Mouse (Mus musculus) left cerebral cortex, adult 8-10 months (tissue): ENCODE measurements at regions not wholly inside any gene's neighbourhood (a gene's known extent, or its start where the extent isn't known, plus 50 kb on each side); places are given as distances from the start of the nearest gene placed in this dataset.
A peak's percentile ranks its signal among the peaks of the same experiment; 100 is the strongest.

Source experiments
- DNase-seq, 2 experiments: peaks; one replicate each; pipeline ENCODE4 v3.0.0; 2022; ENCODE audit warnings: low spot score in 2 of 2

DNA sequence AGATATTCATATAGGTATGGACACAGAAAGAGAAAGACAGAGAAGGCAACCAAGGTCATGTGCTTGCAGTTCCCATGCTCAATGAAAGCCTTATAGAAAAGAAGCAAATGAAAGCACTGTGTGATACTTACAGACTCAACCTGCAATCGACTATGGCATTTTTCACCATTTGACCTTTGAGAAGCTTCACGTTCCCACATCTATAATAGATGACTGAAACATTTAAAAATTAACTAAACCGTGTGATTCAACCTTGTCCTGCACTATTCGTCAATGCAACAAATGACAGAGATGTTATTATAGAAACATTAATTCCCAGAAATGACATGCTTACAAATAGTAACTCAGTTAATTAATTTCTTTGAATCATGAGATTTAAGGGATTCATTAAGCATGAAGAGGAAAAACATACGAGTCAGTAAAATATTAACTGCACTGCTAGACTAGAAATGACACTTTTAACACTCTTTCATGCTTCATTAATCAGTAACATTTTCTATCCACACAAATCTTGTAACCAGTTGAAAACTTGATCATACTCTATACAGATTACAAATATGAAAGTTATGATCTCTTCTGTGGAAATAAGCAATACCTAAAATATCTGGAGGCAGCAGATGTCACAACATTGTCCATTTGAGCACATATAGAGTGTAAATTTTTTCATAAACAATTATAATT, 545.2 kb upstream of the N6amt1 start:
- no peak for DNase-seq

GRCm38 (mm10) chr16:86806374-86806773, 547.6 kb upstream of the N6amt1 start:
- no peak for DNase-seq

GRCm38 (mm10) chr16:86776086-86776485, 577.9 kb upstream of the N6amt1 start:
- DNase-seq = no peak

DNA sequence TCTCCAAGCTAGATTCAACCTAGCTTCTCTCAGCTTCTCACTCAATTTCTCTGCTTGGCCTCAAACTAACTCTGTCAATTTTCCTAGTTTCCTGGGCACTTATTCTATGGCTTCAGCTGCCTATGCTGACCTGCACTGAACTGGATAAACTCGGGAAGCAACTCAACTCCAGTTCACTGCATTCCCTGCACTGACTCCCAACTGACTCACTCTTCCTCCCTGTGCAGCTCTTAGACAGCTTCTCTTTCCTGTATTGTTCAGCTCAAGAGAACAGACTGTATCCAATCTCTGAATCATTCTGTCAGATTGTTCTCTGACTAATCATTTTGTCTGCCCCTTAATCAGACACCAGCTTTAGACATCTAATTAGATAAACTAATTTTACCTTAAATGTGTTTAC, 581.4 kb upstream of the N6amt1 start:
- no peak for DNase-seq

DNA sequence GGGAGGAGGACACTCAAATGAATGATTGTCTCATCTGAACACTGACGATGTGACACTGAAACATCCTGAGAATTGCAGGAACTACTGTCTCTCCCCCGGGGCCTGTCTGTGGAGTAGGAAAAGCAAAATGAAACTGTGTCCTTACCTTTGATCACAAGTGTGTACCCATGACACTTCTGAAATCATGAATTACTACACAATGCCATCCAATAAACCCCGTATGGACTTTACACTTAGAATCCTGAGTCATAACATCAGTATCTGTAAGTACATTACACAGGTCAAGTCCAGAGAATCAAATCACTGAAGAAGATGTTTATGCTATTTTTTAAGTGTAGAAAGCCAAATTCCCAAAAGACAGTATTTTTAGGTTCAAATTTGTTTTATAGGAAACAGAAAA, 585.1 kb upstream of the N6amt1 start:
- no peak for DNase-seq

GRCm38 (mm10) chr16:86768355-86768754, 585.6 kb upstream of the N6amt1 start:
- no peak for DNase-seq

DNA sequence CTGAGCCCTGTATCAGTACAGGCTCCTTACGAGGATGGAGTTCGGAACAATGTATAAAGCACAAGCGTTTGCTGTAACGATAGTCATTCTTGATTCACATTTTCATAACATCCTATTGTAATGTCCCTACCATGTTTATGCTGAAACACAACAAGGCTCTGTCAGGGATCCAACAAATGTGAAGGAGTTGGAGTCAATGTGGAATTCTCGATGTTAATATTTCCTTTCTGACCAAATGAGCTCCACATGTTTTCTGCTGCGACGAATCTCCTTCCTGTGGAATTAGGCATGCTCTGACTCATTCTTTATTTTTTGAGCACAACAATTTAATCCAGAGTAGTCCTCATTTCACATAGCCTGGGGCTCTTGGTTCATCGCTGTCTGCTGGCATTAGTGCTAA, 588.0 kb upstream of the N6amt1 start:
- DNase-seq = no peak

DNA sequence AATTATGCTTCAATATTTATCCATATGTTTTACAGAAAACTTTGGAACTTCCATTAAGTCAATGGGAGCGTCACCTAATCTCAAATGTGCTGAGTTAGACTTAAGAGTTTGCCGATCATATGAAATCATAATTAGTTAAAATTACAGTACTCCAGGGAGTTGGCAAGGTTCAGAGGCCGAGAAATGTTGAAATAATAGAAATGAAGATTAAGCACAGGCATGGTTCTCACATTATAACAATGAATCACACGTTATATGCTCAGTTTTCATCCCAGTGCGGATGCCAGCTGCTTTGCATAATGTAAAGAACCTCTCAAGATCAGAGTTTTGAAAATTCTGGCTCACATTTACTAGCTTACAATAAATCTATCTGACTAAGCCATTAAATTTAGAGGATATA, 612.7 kb upstream of the N6amt1 start:
- no peak for DNase-seq

DNA sequence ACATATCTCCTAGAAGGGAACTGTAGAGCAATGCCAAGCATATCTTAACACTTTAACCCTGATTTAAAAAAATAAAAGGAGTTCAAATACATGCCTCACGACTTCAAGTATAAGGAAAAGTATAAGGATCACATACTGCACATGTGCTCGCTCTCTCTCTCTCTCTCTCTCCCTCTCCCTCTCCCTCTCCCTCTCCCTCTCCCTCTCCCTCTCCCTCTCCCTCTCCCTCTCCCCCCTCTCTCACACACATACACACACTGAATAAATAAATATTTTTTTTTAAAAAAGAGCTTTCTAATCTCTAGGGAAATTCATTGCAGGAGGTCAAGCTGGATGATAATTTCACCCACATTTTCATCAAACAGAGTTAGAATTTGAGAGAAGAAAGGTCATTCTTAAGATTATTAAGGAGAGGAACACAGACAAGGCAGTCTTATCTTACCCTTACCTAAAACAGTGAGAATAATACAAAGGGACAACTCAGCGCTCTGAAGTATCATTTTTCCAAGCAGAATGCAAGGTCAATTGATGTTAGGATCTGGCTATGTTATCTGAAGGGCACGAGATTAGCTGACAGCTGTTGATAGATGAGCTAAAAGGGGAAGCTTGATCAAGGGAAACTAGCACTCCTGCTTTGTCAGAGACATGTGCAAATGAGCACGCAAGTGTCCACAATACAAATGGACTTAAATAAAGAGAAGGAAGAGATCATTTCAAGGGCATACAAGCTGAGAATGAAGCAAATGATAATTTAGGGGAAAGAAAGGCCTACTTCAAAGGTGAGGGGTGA, 634.8 kb upstream of the N6amt1 start:
- DNase-seq = no peak

DNA sequence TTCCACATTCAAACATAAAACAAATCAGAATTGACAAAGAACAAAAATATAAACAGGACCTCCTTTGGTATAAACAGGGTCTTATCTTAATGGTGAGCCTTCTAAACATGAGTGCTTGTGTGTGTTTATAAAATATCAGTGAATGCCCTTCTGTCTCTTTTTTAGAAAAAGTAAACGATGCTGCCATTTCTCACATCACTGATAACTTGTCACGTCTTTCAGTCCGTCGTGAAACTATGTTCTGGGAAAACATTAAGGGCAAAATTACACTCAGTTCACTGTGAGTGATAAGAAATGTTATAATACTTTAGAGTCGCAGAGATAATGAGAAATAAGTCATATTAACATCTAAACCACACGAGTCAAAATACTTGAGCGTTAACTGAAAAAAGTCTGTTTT, 635.6 kb upstream of the N6amt1 start:
- DNase-seq = no peak

DNA sequence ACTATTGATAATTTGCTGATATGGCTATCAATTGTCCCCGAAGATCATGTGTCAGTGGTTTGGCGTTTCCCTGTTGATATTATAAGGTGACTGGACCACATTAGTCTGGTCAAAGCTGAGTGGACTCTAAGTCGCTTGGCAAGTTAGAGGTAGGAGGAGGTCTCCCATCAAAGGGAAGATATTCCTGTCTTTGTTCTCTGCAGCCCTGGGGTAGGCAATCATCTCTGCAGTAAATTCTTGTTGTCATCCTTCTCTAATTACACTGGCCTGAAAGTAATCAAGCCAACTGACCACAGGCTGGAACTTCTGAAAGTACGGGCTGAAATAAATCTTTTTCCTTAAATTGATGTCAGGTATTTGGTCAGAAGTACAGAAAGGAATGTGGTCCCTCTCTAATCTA, 652.3 kb upstream of the N6amt1 start:
- no peak for DNase-seq

- no peak for DNase-seq
Observed at GRCm38 (mm10) chr16:86694497-86694896, 659.5 kb upstream of the N6amt1 start.

- no peak for DNase-seq
Observed at GRCm38 (mm10) chr16:86659154-86659553, 694.8 kb upstream of the N6amt1 start.

- DNase-seq = no peak
Observed at GRCm38 (mm10) chr16:86647316-86647715, 706.7 kb upstream of the N6amt1 start.

DNA sequence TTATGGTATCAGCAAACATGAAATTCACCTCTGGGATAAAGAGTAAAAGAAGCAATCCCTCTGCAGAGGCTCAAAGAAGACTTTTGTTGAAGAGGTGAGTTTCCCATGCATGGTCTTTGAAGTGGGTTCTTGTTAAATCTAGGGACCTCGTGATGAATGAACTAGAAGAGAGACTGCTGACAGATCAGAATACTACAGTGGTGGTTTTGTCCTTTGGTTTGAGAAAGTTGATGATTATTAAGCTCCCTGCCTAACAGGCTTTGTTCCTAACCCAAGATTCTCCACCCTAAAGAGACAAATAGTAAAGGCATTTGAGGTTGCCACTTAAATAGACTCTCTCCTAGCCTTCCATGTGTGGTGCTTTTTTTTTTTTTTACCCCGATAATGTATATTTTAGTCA, 707.2 kb upstream of the N6amt1 start:
- no peak for DNase-seq

- no peak for DNase-seq
Observed at GRCm38 (mm10) chr16:86645436-86645835, 708.5 kb upstream of the N6amt1 start.

- DNase-seq = no peak
Observed at GRCm38 (mm10) chr16:86644912-86645312, 709.1 kb upstream of the N6amt1 start.

DNA sequence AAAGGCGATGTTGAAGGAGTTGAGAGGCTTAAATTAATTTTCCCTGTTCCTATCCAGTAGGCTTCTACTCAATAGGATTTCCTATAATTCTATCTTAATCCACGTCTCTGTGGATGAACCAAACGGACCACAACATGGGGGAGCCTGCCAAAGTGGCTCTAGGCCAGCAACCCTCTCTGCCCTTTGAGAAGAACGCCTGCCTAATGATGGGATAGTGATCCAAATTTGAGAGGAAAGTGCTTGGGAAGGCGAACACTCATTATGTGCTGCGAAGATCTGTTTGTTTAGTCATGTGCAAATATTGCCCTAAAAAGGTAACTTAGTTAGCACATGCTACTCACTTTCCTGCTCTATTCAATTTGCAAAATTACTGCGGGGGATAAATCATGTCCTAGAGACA, 702.5 kb upstream of the Adamts5 start:
- DNase-seq = peak in 1 of 2 experiments; percentile 9

GRCm38 (mm10) chr16:86594992-86595391, 693.4 kb upstream of the Adamts5 start:
- DNase-seq = no peak

DNA sequence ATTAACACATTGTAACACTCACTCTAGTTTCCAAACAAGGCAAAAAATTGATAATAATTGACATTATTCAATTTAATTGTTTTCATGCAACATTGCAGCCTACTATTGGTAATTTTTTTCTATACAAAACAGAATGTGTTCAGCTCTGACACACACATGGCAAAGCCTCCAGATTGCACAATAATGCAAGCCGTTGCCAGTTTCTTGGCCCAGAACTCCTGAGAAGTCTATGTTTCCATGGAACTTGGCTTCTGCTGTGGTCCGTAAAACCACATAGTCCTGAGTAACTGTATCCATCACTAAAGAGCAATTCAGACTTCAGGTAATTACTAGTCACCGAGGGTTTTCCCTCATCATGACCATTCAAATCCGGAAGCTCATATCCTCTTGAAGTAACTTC, 684.4 kb upstream of the Adamts5 start:
- DNase-seq = no peak

GRCm38 (mm10) chr16:86578281-86578680, 676.7 kb upstream of the Adamts5 start:
- DNase-seq = no peak

- DNase-seq = no peak
Observed at GRCm38 (mm10) chr16:86547465-86548043, 645.9 kb upstream of the Adamts5 start.

GRCm38 (mm10) chr16:86546905-86547304, 645.3 kb upstream of the Adamts5 start:
- DNase-seq = no peak
